Mouse (Mus musculus): ENCODE results near the gene Gm49384.

DNA sequence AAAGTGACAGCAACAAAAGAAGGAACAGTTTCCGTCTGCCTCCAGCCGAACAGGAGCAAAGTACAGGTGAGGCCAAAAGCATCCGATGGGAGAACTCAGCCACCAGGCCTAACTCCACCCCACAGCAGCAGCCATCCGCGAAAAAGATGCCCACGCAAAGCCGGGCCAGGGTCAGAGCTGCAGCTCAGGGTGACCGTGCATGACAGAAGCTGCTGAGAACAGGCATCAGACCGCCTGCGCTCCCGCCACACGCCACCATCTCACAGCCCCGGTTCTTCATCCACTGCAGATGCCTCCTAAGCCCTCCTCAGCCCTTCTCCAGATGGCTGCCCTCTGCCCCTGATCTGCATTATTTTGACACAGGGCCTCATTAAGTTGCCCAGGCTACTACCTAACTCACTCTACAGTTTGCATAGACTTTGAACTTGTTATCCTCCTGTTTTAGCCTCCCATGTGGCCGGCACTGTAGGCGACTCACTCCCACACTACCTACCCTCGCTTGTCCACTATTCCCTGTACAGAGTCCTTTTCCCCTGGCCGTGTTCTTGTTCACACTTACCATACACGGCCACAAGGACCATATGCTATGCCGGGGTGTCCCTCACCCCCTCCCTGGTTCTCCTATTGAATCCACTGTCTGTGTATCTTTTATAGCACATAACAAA lies 16.7 kb upstream of the Gm49384 start:
- TF ChIP-seq CTCF (IDR thresholded peaks at IDR 0.05; ENCODE audit: extremely low read depth, insufficient read depth, insufficient read length, insufficient replicate concordance) = no peak
- TF ChIP-seq POLR2A (IDR thresholded peaks at IDR 0.05; ENCODE audit: low read depth, low read length) = no peak

All from spleen, adult 2 months (tissue).